Mouse (Mus musculus) CH12.LX (cell line): ENCODE data around the gene Adm. TPM values are rescaled to one million over a fixed set of nuclear protein-coding genes. Genes with fewer than 3 reads are reported as not detected.

Experiments
- DNase-seq: peaks from one replicate; pipeline ENCODE4 v3.0.0-alpha.2; 2013; ENCODE audit errors: extremely low read depth
- H3K27ac ChIP-seq: 2 replicates; pipeline ENCODE4 v1.5.1; 2012; ENCODE audit warnings: low read depth, mild to moderate bottlenecking, control low read depth, moderate library complexity; ENCODE audit not compliant: insufficient read depth
- H3K27me3 ChIP-seq: replicated peaks from 2 replicates; pipeline ENCODE3; 2012; ENCODE audit warnings: inconsistent platforms
- H3K36me3 ChIP-seq, 2 experiments: replicated peaks in 1 of 2; 2 replicates each; pipeline versions ENCODE3 to v1.6.1; 2012; ENCODE audit warnings: inconsistent platforms in 1 of 2, low read length in 1 of 2, mild to moderate bottlenecking in 1 of 2, mixed read lengths in 1 of 2, moderate library complexity in 1 of 2; ENCODE audit not compliant: control insufficient read depth in 1 of 2, insufficient read depth in 1 of 2
- H3K4me1 ChIP-seq, 2 experiments: 2 replicates each; pipeline ENCODE4 v1.6.1; 2012; ENCODE audit warnings: inconsistent platforms in 1 of 2, moderate library complexity in 1 of 2; ENCODE audit not compliant: insufficient read depth in 2 of 2, control insufficient read depth in 1 of 2
- H3K4me2 ChIP-seq: 2 replicates; pipeline ENCODE4 v1.6.1; 2012; ENCODE audit warnings: low read depth, mild to moderate bottlenecking, control low read depth; ENCODE audit not compliant: poor library complexity, insufficient read depth, severe bottlenecking
- H3K4me3 ChIP-seq, 3 experiments: fragments of 150-350 bp in 1 of 3; sonication (generic) in 1 of 3; replicated peaks in 1 of 3; 2 replicates each; pipeline versions ENCODE3 to v1.5.1; 2011 to 2012; ENCODE audit warnings: low read depth in 2 of 3, low read length in 2 of 3, mild to moderate bottlenecking in 2 of 3, moderate library complexity in 2 of 3, control low read depth in 1 of 3, improper control_type of control experiment in 1 of 3, inconsistent platforms in 1 of 3, mixed read lengths in 1 of 3; ENCODE audit not compliant: poor library complexity in 1 of 3
- H3K79me2 ChIP-seq: replicated peaks from 2 replicates; pipeline ENCODE4 v1.6.1; 2012; ENCODE audit warnings: mild to moderate bottlenecking, moderate library complexity; ENCODE audit not compliant: control insufficient read depth, poor library complexity, insufficient read depth, severe bottlenecking; ENCODE audit errors: extremely low read depth
- H3K9ac ChIP-seq: 2 replicates; pipeline ENCODE4 v1.6.1; 2012; ENCODE audit warnings: low read depth, mild to moderate bottlenecking, control low read depth, moderate library complexity; ENCODE audit not compliant: insufficient read depth
- H3K9me3 ChIP-seq: replicated peaks from 2 replicates; pipeline ENCODE3; 2012; ENCODE audit warnings: low read length, inconsistent platforms, mixed read lengths
- BHLHE40 ChIP-seq: IDR thresholded peaks from 2 replicates; pipeline ENCODE4 v1.6.1; 2011; ENCODE audit warnings: mild to moderate bottlenecking, low read depth, low read length, improper control_type of control experiment
- CHD1 ChIP-seq: IDR thresholded peaks from 2 replicates; pipeline ENCODE4 v1.6.1; 2012; ENCODE audit warnings: low read depth, low read length, improper control_type of control experiment, inconsistent platforms
- CTCF ChIP-seq, 2 experiments: IDR thresholded peaks in 1 of 2; conservative IDR thresholded peaks in 1 of 2; 2 replicates each; pipeline ENCODE4 v1.5.1; 2011 to 2012; ENCODE audit warnings: low read depth in 2 of 2, low read length in 2 of 2, improper control_type of control experiment in 1 of 2, inconsistent platforms in 1 of 2, mild to moderate bottlenecking in 1 of 2, moderate library complexity in 1 of 2
- E2F4 ChIP-seq: IDR thresholded peaks from 2 replicates; pipeline ENCODE4 v1.6.1; 2011; ENCODE audit warnings: low read depth, low read length, improper control_type of control experiment; ENCODE audit not compliant: insufficient replicate concordance
- ELF1 ChIP-seq: IDR thresholded peaks from 2 replicates; pipeline ENCODE4 v1.6.1; 2014; ENCODE audit warnings: low read depth, mild to moderate bottlenecking, inconsistent platforms, low read length, improper control_type of control experiment
- EP300 ChIP-seq: IDR thresholded peaks from 2 replicates; pipeline ENCODE4 v1.6.1; 2011; ENCODE audit warnings: low read length, improper control_type of control experiment
- ETS1 ChIP-seq: conservative IDR thresholded peaks from 2 replicates; pipeline ENCODE4 v1.6.1; 2012; ENCODE audit warnings: low read depth, mild to moderate bottlenecking, inconsistent platforms, low read length, improper control_type of control experiment, moderate library complexity
- GABPA ChIP-seq: IDR thresholded peaks from 2 replicates; pipeline ENCODE4 v1.6.1; 2012; ENCODE audit warnings: low read depth, low read length, improper control_type of control experiment, inconsistent platforms; ENCODE audit not compliant: insufficient replicate concordance
- HCFC1 ChIP-seq: IDR thresholded peaks from 2 replicates; pipeline ENCODE4 v1.6.1; 2012; ENCODE audit warnings: low read depth, mild to moderate bottlenecking, inconsistent platforms, low read length, improper control_type of control experiment
- IRF4 ChIP-seq: IDR thresholded peaks from 2 replicates; pipeline ENCODE4 v1.6.1; 2014; ENCODE audit warnings: low read depth, mild to moderate bottlenecking, inconsistent platforms, low read length, improper control_type of control experiment
- JUND ChIP-seq: conservative IDR thresholded peaks from 2 replicates; pipeline ENCODE4 v1.6.1; 2011; ENCODE audit warnings: low read depth, low read length, improper control_type of control experiment
- KAT2A ChIP-seq: IDR thresholded peaks from 2 replicates; pipeline ENCODE4 v1.6.1; 2012; ENCODE audit warnings: low read length, improper control_type of control experiment, inconsistent platforms; ENCODE audit not compliant: insufficient replicate concordance
- MAFK ChIP-seq: IDR thresholded peaks from 2 replicates; pipeline ENCODE4 v1.6.1; 2011; ENCODE audit warnings: low read length, improper control_type of control experiment; ENCODE audit not compliant: insufficient replicate concordance
- MAZ ChIP-seq: IDR thresholded peaks from 2 replicates; pipeline ENCODE4 v1.6.1; 2012; ENCODE audit warnings: low read depth, mild to moderate bottlenecking, inconsistent platforms, low read length, improper control_type of control experiment, moderate library complexity
- MEF2A ChIP-seq: IDR thresholded peaks from 2 replicates; pipeline ENCODE4 v1.6.1; 2014; ENCODE audit warnings: low read depth, mild to moderate bottlenecking, inconsistent platforms, low read length, improper control_type of control experiment, borderline replicate concordance
- MXI1 ChIP-seq: IDR thresholded peaks from 2 replicates; pipeline ENCODE4 v1.6.1; 2011; ENCODE audit warnings: mild to moderate bottlenecking, low read depth, low read length, improper control_type of control experiment
- PAX5 ChIP-seq: IDR thresholded peaks from 2 replicates; pipeline ENCODE4 v1.6.1; 2012; ENCODE audit warnings: low read length, inconsistent platforms, mixed read lengths
- POLR2A ChIP-seq: IDR thresholded peaks from 2 replicates; pipeline ENCODE4 v1.6.1; 2011; ENCODE audit warnings: low read depth, mild to moderate bottlenecking, improper control_type of control experiment, low read length
- POLR2AphosphoS2 ChIP-seq: IDR thresholded peaks from 2 replicates; pipeline ENCODE4 v1.6.1; 2011; ENCODE audit warnings: low read depth, low read length, improper control_type of control experiment
- SIN3A ChIP-seq: IDR thresholded peaks from 2 replicates; pipeline ENCODE4 v1.6.1; 2012; ENCODE audit warnings: low read length, improper control_type of control experiment, inconsistent platforms
- SMC3 ChIP-seq: IDR thresholded peaks from 2 replicates; pipeline ENCODE4 v1.6.1; 2011; ENCODE audit warnings: low read depth, low read length, improper control_type of control experiment
- TCF12 ChIP-seq: IDR thresholded peaks from 2 replicates; pipeline ENCODE4 v1.6.1; 2014; ENCODE audit warnings: low read depth, mild to moderate bottlenecking, inconsistent platforms, low read length, improper control_type of control experiment
- USF2 ChIP-seq: conservative IDR thresholded peaks from 2 replicates; pipeline ENCODE4 v1.6.1; 2011; ENCODE audit warnings: low read depth, low read length, improper control_type of control experiment
- ZNF384 ChIP-seq: IDR thresholded peaks from 2 replicates; pipeline ENCODE4 v1.6.1; 2012; ENCODE audit warnings: low read depth, low read length, improper control_type of control experiment, inconsistent platforms
- dilution Hi-C: fragments of 300-500 bp; cut with MboI; formaldehyde crosslinking; loops from 2 replicates; pipeline ENCODE4 v1.14.3; 2020; ENCODE audit warnings: low sequenced_read_pairs; ENCODE audit not compliant: extremely low pct_unique_long_range_greater_than_20kb, extremely low pct_ligation_motif_present
- in situ Hi-C: fragments of 300-500 bp; cut with MboI; formaldehyde crosslinking; loops from 3 replicates; pipeline ENCODE4 v1.14.3; 2019; ENCODE audit warnings: low sequenced_read_pairs, low pct_ligation_motif_present, low pct_unique_long_range_greater_than_20kb, mixed read lengths
- polyA plus RNA-seq: library from polyadenylated mRNA; unstranded; fragments of >175 nt; gene quantifications from 2 replicates; pipeline ENCODE4 v1.2.1, GENCODE M21; 2012; ENCODE audit warnings: low read depth; ENCODE audit not compliant: insufficient read length
- total RNA-seq, 2 experiments: library from RNA; depleted of rRNA; stranded (reverse); fragments of 300-350 nt in 1 of 2; fragments of >200 nt in 1 of 2; gene quantifications; 2 replicates each; pipeline ENCODE4 v1.2.3; 2012 to 2014

The Adm gene
- total and polyA plus RNA-seq, 3 experiments: 6.9 to 23.2 (median 16.0) TPM

DNA sequence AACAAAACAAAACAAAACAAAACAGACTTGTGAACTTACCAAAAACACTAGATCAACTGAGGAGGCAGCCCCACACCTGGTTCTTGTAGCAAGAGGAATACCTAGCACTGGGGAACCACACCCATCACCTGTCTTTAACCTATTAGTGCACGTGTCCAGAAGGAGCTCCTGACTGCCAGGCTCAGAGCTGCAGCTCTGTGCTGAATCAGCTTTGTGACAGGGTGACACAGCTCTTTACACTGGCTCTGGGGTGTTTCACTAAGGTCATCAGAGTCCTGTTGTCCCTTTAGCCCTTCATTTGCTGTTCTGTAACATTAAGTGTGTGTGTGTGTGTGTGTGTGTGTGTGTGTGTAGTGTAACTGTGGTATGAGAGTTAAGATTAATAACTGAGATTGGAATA, 9.1 kb downstream of the Adm start:
- H3K4me3 ChIP-seq: no peak overlapping the region
- H3K27ac ChIP-seq: no peak overlapping the region
- dilution Hi-C loops: no loop called here

GRCm38 (mm10) chr7:110638305-110639110, 11.0 kb downstream of the Adm start:
- no peaks in the 10 kb centered on the region for H3K4me1 ChIP-seq
- no peaks in the 10 kb centered on the region for H3K27me3 ChIP-seq
- H3K4me2 ChIP-seq: no peak overlapping the region
- dilution Hi-C loops (no loop called here), in situ Hi-C loops (no loop called here)
- DNase-seq: no peak
- H3K4me3 ChIP-seq: no peak overlapping the region
- H3K9ac ChIP-seq: no peak overlapping the region
- H3K27ac ChIP-seq: no peak overlapping the region
- TF ChIP-seq POLR2AphosphoS2 (no peak), HCFC1 (no peak), PAX5 (no peak), USF2 (no peak), IRF4 (no peak), KAT2A (no peak), MXI1 (no peak), POLR2A (no peak), CTCF (conservative IDR thresholded peaks at IDR 0.05 in 1 of 2, IDR thresholded peaks at IDR 0.05 in 1 of 2; ENCODE audit: low read depth in 2 of 2, low read length in 2 of 2) (no peak), MEF2A (no peak), ELF1 (no peak), JUND (no peak), ETS1 (no peak), BHLHE40 (no peak), GABPA (no peak)
- no peaks in the 10 kb centered on the region for H3K79me2 ChIP-seq
- H3K9me3 ChIP-seq: no peaks in the 10 kb centered on the region
- H3K36me3 ChIP-seq: no peaks in the 10 kb centered on the region

More for the DNA sequence above, 9.1 kb downstream of the Adm start:
- Histone ChIP-seq H3K9ac (no peak overlapping the region), H3K79me2 (no peaks in the 10 kb centered on the region), H3K27me3 (no peaks in the 10 kb centered on the region), H3K4me2 (no peak overlapping the region), H3K4me1 (peaks cover 0 to 1% of the 10 kb centered on the region in 2 experiments; a peak in 1 of 4 replicates), H3K36me3 (no peaks in the 10 kb centered on the region), H3K9me3 (no peaks in the 10 kb centered on the region)
- DNase-seq: no peak
- TF ChIP-seq BHLHE40 (no peak), GABPA (no peak), KAT2A (no peak), MAZ (no peak), SMC3 (no peak), SIN3A (no peak), HCFC1 (no peak), TCF12 (no peak), CHD1 (no peak), ZNF384 (no peak), EP300 (no peak), MAFK (no peak; the same call in 1 of the 2 replicates), USF2 (no peak), PAX5 (no peak), E2F4 (no peak), POLR2AphosphoS2 (no peak)
- in situ Hi-C loops: no loop called here
